Mouse (Mus musculus): ENCODE data around the gene Nckap5l. TPM values are rescaled to one million over a fixed set of nuclear protein-coding genes. Genes with fewer than 3 reads are reported as not detected.

The Nckap5l gene
- total and polyA plus RNA-seq, 2 experiments from 2014 or later = 5.0 to 35.0 TPM

GRCm38 (mm10) chr15:99376240-99376639, 81.3 kb downstream of the Nckap5l start:
- 81% methylated on average over 5 of the region's 5 CpGs for WGBS
- Histone ChIP-seq H3K4me3 (ENCODE audit: low read depth, low read length) (no peak overlapping the region), H3K4me1 (ENCODE audit: control insufficient read depth, insufficient read depth) (no peaks in the 10 kb centered on the region; the same call in 1 of the 2 replicates), H3K27ac (ENCODE audit: low read depth) (no peak overlapping the region), H3K9me3 (replicated peaks; ENCODE audit: control insufficient read depth, low read length) (no peaks in the 10 kb centered on the region), H3K4me2 (ENCODE audit: low read depth, low read length) (no peak overlapping the region), H3K36me3 (replicated peaks; ENCODE audit: control insufficient read depth, insufficient read depth, low read length) (no peaks in the 10 kb centered on the region), H3K9ac (replicated peaks; ENCODE audit: low read depth, low read length) (no peak overlapping the region), H3K27me3 (ENCODE audit: control insufficient read depth, insufficient read depth, low read length) (no peaks in the 10 kb centered on the region)
- ATAC-seq (ENCODE audit: insufficient read depth, low read depth) (no peak), DNase-seq (ENCODE audit: low spot score) (no peak)
- TF ChIP-seq CTCF (IDR thresholded peaks at IDR 0.05; ENCODE audit: low read depth) (no peak), EP300 (IDR thresholded peaks at IDR 0.05; ENCODE audit: low read depth) (no peak)

GRCm38 (mm10) chr15:99375581-99375980, 82.0 kb downstream of the Nckap5l start:
- DNase-seq (ENCODE audit: low spot score) = no peak
- 87% methylated on average over 3 of the region's 3 CpGs for WGBS
- H3K27ac ChIP-seq (ENCODE audit: low read depth) = no peak overlapping the region

GRCm38 (mm10) chr15:99375036-99375435, 82.5 kb downstream of the Nckap5l start:
- ATAC-seq (ENCODE audit: insufficient read depth, low read depth) (no peak), DNase-seq (ENCODE audit: low spot score) (no peak)
- Histone ChIP-seq H3K27me3 (ENCODE audit: control insufficient read depth, insufficient read depth, low read length) (no peaks in the 10 kb centered on the region), H3K4me2 (ENCODE audit: low read depth, low read length) (no peak overlapping the region), H3K4me1 (ENCODE audit: control insufficient read depth, insufficient read depth) (no peaks in the 10 kb centered on the region; the same call in 1 of the 2 replicates), H3K9me3 (replicated peaks; ENCODE audit: control insufficient read depth, low read length) (no peaks in the 10 kb centered on the region), H3K36me3 (replicated peaks; ENCODE audit: control insufficient read depth, insufficient read depth, low read length) (no peaks in the 10 kb centered on the region), H3K4me3 (ENCODE audit: low read depth, low read length) (no peak overlapping the region), H3K9ac (replicated peaks; ENCODE audit: low read depth, low read length) (no peak overlapping the region), H3K27ac (ENCODE audit: low read depth) (no peak overlapping the region)
- 88% methylated on average over 5 of the region's 5 CpGs for WGBS
- TF ChIP-seq CTCF (IDR thresholded peaks at IDR 0.05; ENCODE audit: low read depth) = no peak
- no peak for TF ChIP-seq EP300 (IDR thresholded peaks at IDR 0.05; ENCODE audit: low read depth)

More at GRCm38 (mm10) chr15:99375581-99375980, 82.0 kb downstream of the Nckap5l start:
- H3K36me3 ChIP-seq (replicated peaks; ENCODE audit: control insufficient read depth, insufficient read depth, low read length) = no peaks in the 10 kb centered on the region
- no peaks in the 10 kb centered on the region; the same call in 1 of the 2 replicates for H3K4me1 ChIP-seq (ENCODE audit: control insufficient read depth, insufficient read depth)
- no peak overlapping the region for H3K4me2 ChIP-seq (ENCODE audit: low read depth, low read length)
- H3K9me3 ChIP-seq (replicated peaks; ENCODE audit: control insufficient read depth, low read length) = no peaks in the 10 kb centered on the region
- no peak overlapping the region for H3K9ac ChIP-seq (replicated peaks; ENCODE audit: low read depth, low read length)
- no peak for ATAC-seq (ENCODE audit: insufficient read depth, low read depth)
- H3K4me3 ChIP-seq (ENCODE audit: low read depth, low read length) = no peak overlapping the region
- no peaks in the 10 kb centered on the region for H3K27me3 ChIP-seq (ENCODE audit: control insufficient read depth, insufficient read depth, low read length)
- TF ChIP-seq CTCF (IDR thresholded peaks at IDR 0.05; ENCODE audit: low read depth) = no peak
- no peak for TF ChIP-seq EP300 (IDR thresholded peaks at IDR 0.05; ENCODE audit: low read depth)

- Histone ChIP-seq H3K9ac (replicated peaks; ENCODE audit: low read depth, low read length) (no peak overlapping the region), H3K4me2 (ENCODE audit: low read depth, low read length) (no peak overlapping the region), H3K27ac (ENCODE audit: low read depth) (no peak overlapping the region), H3K36me3 (replicated peaks; ENCODE audit: control insufficient read depth, insufficient read depth, low read length) (no peaks in the 10 kb centered on the region), H3K4me3 (ENCODE audit: low read depth, low read length) (no peak overlapping the region), H3K9me3 (replicated peaks; ENCODE audit: control insufficient read depth, low read length) (no peaks in the 10 kb centered on the region), H3K4me1 (ENCODE audit: control insufficient read depth, insufficient read depth) (no peaks in the 10 kb centered on the region; the same call in 1 of the 2 replicates), H3K27me3 (ENCODE audit: control insufficient read depth, insufficient read depth, low read length) (no peaks in the 10 kb centered on the region)
- no peak for ATAC-seq (ENCODE audit: insufficient read depth, low read depth)
- TF ChIP-seq CTCF (IDR thresholded peaks at IDR 0.05; ENCODE audit: low read depth) (no peak), EP300 (IDR thresholded peaks at IDR 0.05; ENCODE audit: low read depth) (no peak)
- DNase-seq (ENCODE audit: low spot score) = no peak
- WGBS = 67% methylated on average over 9 of the region's 9 CpGs
These were observed 84.8 kb downstream of the Nckap5l start for GRCm38 (mm10) chr15:99372761-99373160.

Other genes with a start within 250 kb of the Nckap5l start
- gene Kcnh3, start 232.9 kb downstream of the Nckap5l start, total RNA-seq (2014; rRNA removed; ENCODE audit: low replicate concordance) = 0.19 and 2.0 TPM in 2 replicates
- 0.07 and 0.08 TPM in 2 replicates for gene Kcnh3, start 232.9 kb downstream of the Nckap5l start, polyA plus RNA-seq (2015; fragmentation: Nextera tagmentation; extraction: Ambion mirVana)
- 211 and 235 TPM in 2 replicates for gene Mcrs1, start 205.8 kb downstream of the Nckap5l start, total RNA-seq (2014; rRNA removed; ENCODE audit: low replicate concordance)
- 128 and 141 TPM in 2 replicates for gene Mcrs1, start 205.8 kb downstream of the Nckap5l start, polyA plus RNA-seq (2015; fragmentation: Nextera tagmentation; extraction: Ambion mirVana)
- gene Prpf40b, start 162.7 kb downstream of the Nckap5l start, total RNA-seq (2014; rRNA removed; ENCODE audit: low replicate concordance) = 25.4 and 26.9 TPM in 2 replicates
- 27.4 and 29.3 TPM in 2 replicates for gene Prpf40b, start 162.7 kb downstream of the Nckap5l start, polyA plus RNA-seq (2015; fragmentation: Nextera tagmentation; extraction: Ambion mirVana)
- not detected in 2 replicates for gene Fam186b, start 161.9 kb downstream of the Nckap5l start, total RNA-seq (2014; rRNA removed; ENCODE audit: low replicate concordance)
- 0.07 and 0.22 TPM in 2 replicates for gene Fam186b, start 161.9 kb downstream of the Nckap5l start, polyA plus RNA-seq (2015; fragmentation: Nextera tagmentation; extraction: Ambion mirVana)
- 18.2 and 21.6 TPM in 2 replicates for gene Fmnl3, start 87.3 kb downstream of the Nckap5l start, total RNA-seq (2014; rRNA removed; ENCODE audit: low replicate concordance)
- 10.1 and 12.1 TPM in 2 replicates for gene Fmnl3, start 87.3 kb downstream of the Nckap5l start, polyA plus RNA-seq (2015; fragmentation: Nextera tagmentation; extraction: Ambion mirVana)
- gene Tmbim6, start 64.9 kb downstream of the Nckap5l start, total RNA-seq (2014; rRNA removed; ENCODE audit: low replicate concordance) = 190 and 225 TPM in 2 replicates
- gene Tmbim6, start 64.9 kb downstream of the Nckap5l start, polyA plus RNA-seq (2015; fragmentation: Nextera tagmentation; extraction: Ambion mirVana) = 188 and 200 TPM in 2 replicates
- gene Bcdin3d, start 17.0 kb upstream of the Nckap5l start, total RNA-seq (2014; rRNA removed; ENCODE audit: low replicate concordance) = 3.5 and 11.0 TPM in 2 replicates
- gene Bcdin3d, start 17.0 kb upstream of the Nckap5l start, polyA plus RNA-seq (2015; fragmentation: Nextera tagmentation; extraction: Ambion mirVana) = 12.5 and 13.1 TPM in 2 replicates
- gene Faim2, start 70.4 kb upstream of the Nckap5l start, total RNA-seq (2014; rRNA removed; ENCODE audit: low replicate concordance) = not detected in 2 replicates
- 0.11 TPM in 1 of 2 replicates, not detected in the other for gene Faim2, start 70.4 kb upstream of the Nckap5l start, polyA plus RNA-seq (2015; fragmentation: Nextera tagmentation; extraction: Ambion mirVana)
- gene Aqp2, start 121.3 kb upstream of the Nckap5l start, total RNA-seq (2014; rRNA removed; ENCODE audit: low replicate concordance) = not detected in 2 replicates
- not detected in 2 replicates for gene Aqp2, start 121.3 kb upstream of the Nckap5l start, polyA plus RNA-seq (2015; fragmentation: Nextera tagmentation; extraction: Ambion mirVana)
- not detected in 2 replicates for gene Aqp5, start 133.0 kb upstream of the Nckap5l start, total RNA-seq (2014; rRNA removed; ENCODE audit: low replicate concordance)
- 0.25 and 0.40 TPM in 2 replicates for gene Aqp5, start 133.0 kb upstream of the Nckap5l start, polyA plus RNA-seq (2015; fragmentation: Nextera tagmentation; extraction: Ambion mirVana)
- not detected in 2 replicates for gene Aqp6, start 143.7 kb upstream of the Nckap5l start, total RNA-seq (2014; rRNA removed; ENCODE audit: low replicate concordance)
- not detected in 2 replicates for gene Aqp6, start 143.7 kb upstream of the Nckap5l start, polyA plus RNA-seq (2015; fragmentation: Nextera tagmentation; extraction: Ambion mirVana)
- 59.2 and 124 TPM in 2 replicates for gene Racgap1, start 193.9 kb upstream of the Nckap5l start, total RNA-seq (2014; rRNA removed; ENCODE audit: low replicate concordance)
- gene Racgap1, start 193.9 kb upstream of the Nckap5l start, polyA plus RNA-seq (2015; fragmentation: Nextera tagmentation; extraction: Ambion mirVana) = 34.5 and 36.8 TPM in 2 replicates
- 0.11 and 0.93 TPM in 2 replicates for gene Asic1, start 212.6 kb upstream of the Nckap5l start, total RNA-seq (2014; rRNA removed; ENCODE audit: low replicate concordance)
- 1.1 and 1.3 TPM in 2 replicates for gene Asic1, start 212.6 kb upstream of the Nckap5l start, polyA plus RNA-seq (2015; fragmentation: Nextera tagmentation; extraction: Ambion mirVana)
- 28.4 and 35.7 TPM in 2 replicates for gene Smarcd1, start 244.4 kb upstream of the Nckap5l start, total RNA-seq (2014; rRNA removed; ENCODE audit: low replicate concordance)
- gene Smarcd1, start 244.4 kb upstream of the Nckap5l start, polyA plus RNA-seq (2015; fragmentation: Nextera tagmentation; extraction: Ambion mirVana) = 16.8 and 20.0 TPM in 2 replicates
- gene Gm17349, start 247.7 kb upstream of the Nckap5l start, total RNA-seq (2014; rRNA removed; ENCODE audit: low replicate concordance) = not detected in 2 replicates
- not detected in 2 replicates for gene Gm17349, start 247.7 kb upstream of the Nckap5l start, polyA plus RNA-seq (2015; fragmentation: Nextera tagmentation; extraction: Ambion mirVana)